Mouse (Mus musculus): ENCODE measurements at regions not wholly inside any gene's neighbourhood (a gene's known extent, or its start where the extent isn't known, plus 50 kb on each side); places are given as distances from the start of the nearest gene placed in this dataset.

DNA sequence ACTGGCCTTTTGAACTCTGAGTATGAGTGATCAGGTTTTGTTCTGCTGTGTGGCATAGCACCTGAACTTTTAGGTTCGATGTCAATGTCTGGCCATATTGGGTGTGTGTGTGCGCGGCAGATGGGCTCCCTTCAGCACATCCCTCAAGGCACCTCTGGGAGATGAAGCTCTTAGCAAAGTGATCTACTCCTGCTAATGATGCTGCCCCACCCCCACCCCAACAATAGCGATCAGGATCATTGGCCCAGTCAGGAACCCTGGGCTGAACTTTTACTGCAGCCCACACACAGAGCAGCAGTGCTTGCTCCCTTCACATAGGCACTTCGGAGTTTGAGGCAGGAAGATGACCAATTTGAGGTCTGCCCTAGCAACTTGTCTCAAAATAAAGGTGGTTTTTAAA is 141.9 kb upstream of the Lrig1 start:
- DNase-seq (ENCODE audit: low spot score in 2 of 2) = no peak
- intact Hi-C loops (cut with DNase I) = no loop called here

DNA sequence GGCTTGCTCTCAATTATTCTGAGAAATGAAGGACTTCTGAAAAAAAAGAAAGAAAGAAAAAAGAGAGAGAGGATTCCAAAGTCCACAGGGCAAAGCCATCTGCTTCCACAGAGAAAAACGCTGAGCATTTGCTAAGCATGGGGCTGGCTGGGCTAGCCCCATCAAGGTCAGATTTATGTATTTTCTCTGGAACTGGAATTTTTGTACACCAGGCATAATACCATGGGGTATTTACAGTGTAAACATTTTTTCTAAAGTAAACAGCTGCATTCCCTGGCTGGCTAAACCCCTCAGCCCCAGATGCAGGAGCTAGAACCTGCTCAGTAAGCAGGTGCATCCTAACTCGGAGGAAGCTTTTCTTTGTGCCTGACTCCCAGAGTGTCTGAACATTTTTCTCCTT is 135.8 kb upstream of the Lrig1 start:
- intact Hi-C loops (cut with DNase I) = no loop called here
- no peak for DNase-seq (ENCODE audit: low spot score in 2 of 2)

GRCm38 (mm10) chr6:94834551-94834950 is 134.6 kb upstream of the Lrig1 start:
- DNase-seq (ENCODE audit: low spot score in 2 of 2) = no peak
- intact Hi-C loops (cut with DNase I) = no loop called here

GRCm38 (mm10) chr6:94830801-94831200 is 130.8 kb upstream of the Lrig1 start:
- intact Hi-C loops (cut with DNase I) = no loop called here
- DNase-seq (ENCODE audit: low spot score in 2 of 2) = no peak

DNA sequence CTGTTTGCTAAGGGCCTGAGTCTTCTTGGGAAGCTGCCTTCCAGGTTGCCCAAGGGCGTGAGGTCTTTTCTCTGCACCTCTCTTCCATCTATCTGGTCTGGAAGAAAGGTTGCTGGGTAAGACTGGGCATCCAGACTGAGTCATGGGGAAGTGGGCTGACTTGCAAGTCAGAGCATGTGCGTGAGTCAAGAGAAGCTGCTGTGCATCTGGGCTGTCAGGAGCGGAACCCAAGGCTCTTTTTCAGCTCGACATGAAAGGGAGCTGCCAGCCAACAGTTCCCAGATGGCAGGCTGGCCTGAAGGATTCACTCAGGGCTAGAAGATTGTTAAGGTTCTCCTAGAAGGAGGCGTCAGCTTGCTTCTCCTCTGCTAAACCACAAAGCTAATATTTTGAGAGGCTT is 129.3 kb upstream of the Lrig1 start:
- peak; percentile 16 to 30 for DNase-seq (ENCODE audit: low spot score in 2 of 2)
- intact Hi-C loops (cut with DNase I) = no loop called here

- no peak for DNase-seq (ENCODE audit: low spot score in 2 of 2)
- intact Hi-C loops (cut with DNase I) = no loop called here
Measured at GRCm38 (mm10) chr6:94826656-94827055, 126.7 kb upstream of the Lrig1 start.

- intact Hi-C loops (cut with DNase I) = no loop called here
- DNase-seq (ENCODE audit: low spot score in 2 of 2) = no peak
Measured at GRCm38 (mm10) chr6:94818220-94818619, 118.3 kb upstream of the Lrig1 start.

DNA sequence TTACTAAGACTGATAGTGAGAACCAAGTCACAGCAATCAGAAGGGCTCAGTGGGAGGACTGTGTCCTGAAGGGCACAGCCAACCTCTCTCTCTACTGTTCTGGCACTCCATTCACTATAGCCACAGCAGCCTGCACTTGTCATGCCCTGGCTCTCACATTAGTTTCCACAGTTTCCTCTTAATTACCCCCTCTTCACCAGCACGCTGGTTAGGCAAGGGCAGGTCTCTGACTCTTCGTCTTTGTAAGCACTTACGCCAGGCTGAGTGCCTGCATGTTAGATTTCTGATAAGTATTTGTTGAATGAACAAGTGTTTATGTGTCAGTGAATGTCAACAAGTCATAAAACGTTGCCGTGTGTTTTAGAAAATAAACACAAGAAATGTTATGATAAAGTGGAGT is 116.2 kb upstream of the Lrig1 start:
- intact Hi-C loops (cut with DNase I) = no loop called here
- DNase-seq (ENCODE audit: low spot score in 2 of 2) = no peak

GRCm38 (mm10) chr6:94814711-94815110 is 114.8 kb upstream of the Lrig1 start:
- DNase-seq (ENCODE audit: low spot score in 2 of 2) = no peak
- intact Hi-C loops (cut with DNase I) = no loop called here

GRCm38 (mm10) chr6:94813481-94814148 is 113.7 kb upstream of the Lrig1 start:
- DNase-seq (ENCODE audit: low spot score in 2 of 2) = no peak
- intact Hi-C loops (cut with DNase I) = no loop called here

DNA sequence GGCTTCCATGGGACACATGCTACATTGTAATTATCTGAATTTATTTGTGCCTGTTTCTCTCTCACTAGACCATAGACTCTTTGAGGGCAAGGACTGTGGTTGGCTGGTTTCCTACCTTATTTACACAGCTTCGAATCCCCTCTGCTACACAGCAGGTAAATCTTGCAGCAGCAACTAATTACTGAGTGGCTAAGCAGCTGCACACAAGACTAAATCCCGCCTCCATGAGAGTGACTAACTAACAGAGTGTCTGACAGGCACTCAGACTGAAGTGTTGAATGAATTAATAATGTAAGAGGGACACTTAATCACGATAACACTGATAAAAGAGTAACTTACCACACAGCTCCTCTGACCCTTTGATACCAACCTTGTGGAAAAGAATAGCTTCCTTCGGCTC is 111.9 kb upstream of the Lrig1 start:
- DNase-seq (ENCODE audit: low spot score in 2 of 2) = no peak
- intact Hi-C loops (cut with DNase I) = no loop called here

GRCm38 (mm10) chr6:94807216-94807615 is 107.3 kb upstream of the Lrig1 start:
- DNase-seq (ENCODE audit: low spot score in 2 of 2) = no peak
- intact Hi-C loops (cut with DNase I) = no loop called here

- DNase-seq (ENCODE audit: low spot score in 2 of 2) = no peak
- intact Hi-C loops (cut with DNase I) = no loop called here
Measured at GRCm38 (mm10) chr6:94806481-94807160, 106.7 kb upstream of the Lrig1 start.

DNA sequence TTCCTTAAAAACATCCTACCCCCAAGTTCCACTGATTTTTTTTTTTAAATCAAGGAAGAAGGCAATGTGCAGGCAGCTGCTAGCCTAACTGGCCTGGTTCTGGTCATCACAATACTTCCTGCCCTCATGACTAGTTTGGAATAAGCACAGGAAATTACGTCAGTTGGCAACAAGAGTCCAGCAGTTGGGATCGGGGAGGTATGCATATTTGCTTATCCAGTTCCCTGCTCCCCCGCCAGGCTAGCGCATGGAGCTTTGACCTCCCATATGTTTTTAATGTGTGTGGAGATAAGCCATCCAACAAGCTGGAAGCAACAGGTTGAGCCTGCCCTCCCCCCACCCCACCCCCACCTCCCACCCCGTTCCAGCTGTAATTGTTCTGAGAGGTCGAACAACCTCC is 105.7 kb upstream of the Lrig1 start:
- intact Hi-C loops (cut with DNase I) = no loop called here
- no peak for DNase-seq (ENCODE audit: low spot score in 2 of 2)

DNA sequence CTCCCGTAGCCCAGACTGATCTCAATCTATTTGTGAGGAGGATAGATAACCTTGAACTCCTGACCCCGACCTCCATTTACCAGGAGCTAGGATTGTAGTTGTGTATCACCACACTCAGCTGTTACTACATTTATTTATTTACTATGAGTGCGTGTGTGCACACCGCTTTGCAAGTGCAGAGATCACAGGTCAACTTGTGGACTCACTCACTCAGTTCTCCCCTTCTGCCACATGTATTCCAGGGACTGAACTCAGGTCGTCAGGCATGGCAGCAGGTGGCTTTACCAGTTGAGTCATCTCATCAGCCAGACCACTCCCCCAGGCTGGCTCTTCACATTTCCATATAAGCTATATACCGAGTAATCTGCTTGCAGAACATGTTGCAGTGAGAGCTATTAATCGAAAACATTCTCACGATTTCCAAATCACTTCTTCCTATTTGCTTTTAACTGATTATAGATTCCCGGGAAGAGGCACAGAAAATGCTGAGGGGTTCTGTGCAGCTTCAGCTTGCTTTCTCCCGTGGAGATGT is 104.4 kb upstream of the Lrig1 start:
- intact Hi-C loops (cut with DNase I) = no loop called here
- no peak for DNase-seq (ENCODE audit: low spot score in 2 of 2)

DNA sequence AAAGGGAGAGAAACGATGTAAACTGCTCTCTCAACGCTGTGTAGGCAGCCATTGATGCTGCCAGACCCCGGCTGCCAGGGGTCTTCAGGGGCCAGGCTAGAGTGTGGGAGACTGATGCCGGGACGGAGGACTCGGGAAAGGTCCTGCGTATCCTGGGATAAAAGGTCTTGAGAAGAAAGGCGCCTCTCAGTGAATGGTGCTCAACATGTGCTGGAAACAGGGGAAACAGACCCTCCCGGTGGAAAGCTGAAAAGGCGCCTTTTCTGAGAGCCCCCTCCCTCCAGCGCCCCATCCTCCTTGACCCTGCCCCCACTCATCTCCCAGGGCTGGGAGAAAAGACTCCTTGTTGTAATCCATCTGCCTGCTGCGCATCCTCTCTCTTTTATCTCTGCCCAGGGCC is 101.1 kb upstream of the Lrig1 start:
- DNase-seq (ENCODE audit: low spot score in 2 of 2) = no peak
- intact Hi-C loops (cut with DNase I) = no loop called here

GRCm38 (mm10) chr6:94798545-94799211 is 98.7 kb upstream of the Lrig1 start:
- intact Hi-C loops (cut with DNase I) = no loop called here
- no peak for DNase-seq (ENCODE audit: low spot score in 2 of 2)

DNA sequence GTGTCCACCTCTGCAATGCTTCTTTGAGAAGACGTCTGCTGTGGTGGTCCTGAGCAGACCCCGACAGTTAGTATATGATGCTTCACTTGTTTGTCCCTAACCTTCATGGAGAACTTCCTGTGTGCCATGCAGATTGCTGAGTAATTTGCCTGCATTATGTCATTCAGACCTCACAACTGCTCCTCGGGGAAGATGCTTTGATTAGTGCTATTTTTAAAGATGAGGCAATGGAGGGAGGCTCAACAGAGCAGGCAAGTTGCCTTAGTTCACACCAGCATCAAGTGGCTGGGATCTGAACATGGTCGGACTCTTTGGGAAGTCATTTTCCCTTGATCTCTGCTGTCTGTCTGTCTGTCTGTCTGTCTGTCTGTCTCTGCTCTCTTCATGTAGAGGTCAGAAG is 95.5 kb upstream of the Lrig1 start:
- intact Hi-C loops (cut with DNase I) = no loop called here

DNA sequence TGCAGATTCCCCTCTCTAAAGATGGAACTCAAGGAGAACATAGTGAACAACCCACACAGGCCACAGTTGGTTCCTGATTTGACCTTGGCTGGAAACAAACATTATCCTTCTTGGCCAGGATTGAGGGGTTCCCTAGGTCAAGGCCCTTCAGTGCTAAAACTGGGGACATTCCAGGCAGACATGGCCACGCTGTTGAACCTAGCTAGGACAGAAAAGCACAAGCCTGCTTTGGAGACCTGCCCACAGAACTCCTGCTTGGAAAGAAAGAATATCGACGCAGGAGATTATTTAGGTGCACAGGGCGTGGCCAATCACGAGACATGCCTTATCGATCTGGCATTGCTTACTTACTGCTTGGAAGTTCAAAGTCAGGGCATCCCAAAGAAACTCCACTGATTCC is 93.6 kb upstream of the Lrig1 start:
- intact Hi-C loops (cut with DNase I) = no loop called here

More for the DNA sequence above, 95.5 kb upstream of the Lrig1 start:
- no peak for DNase-seq (ENCODE audit: low spot score in 2 of 2)

GRCm38 (mm10) chr6:94792312-94792711 is 92.4 kb upstream of the Lrig1 start:
- intact Hi-C loops (cut with DNase I) = no loop called here
- DNase-seq (ENCODE audit: low spot score in 2 of 2) = no peak

More for the DNA sequence above, 93.6 kb upstream of the Lrig1 start:
- DNase-seq (ENCODE audit: low spot score in 2 of 2) = no peak

GRCm38 (mm10) chr6:94789308-94789763 is 89.4 kb upstream of the Lrig1 start:
- intact Hi-C loops (cut with DNase I) = loop anchor here (10.0 kb wide), 1 partner anchor 165 kb away; no protein-coding TSS in a partner anchor
- DNase-seq (ENCODE audit: low spot score in 2 of 2) = no peak

Data from left cerebral cortex, postnatal 36 days (tissue).